Mouse (Mus musculus): ENCODE measurements around the gene Lax1. TPM values are rescaled to one million over a fixed set of nuclear protein-coding genes. Genes with fewer than 3 reads are reported as not detected.
"Not testable (repeated sequence)": the region's sequence is repeated elsewhere in the genome, so short reads cannot be mapped to it uniquely, and the experiment has no call there.

The Lax1 gene
- polyA plus RNA-seq, 1 experiment, result 0.03 TPM

DNA sequence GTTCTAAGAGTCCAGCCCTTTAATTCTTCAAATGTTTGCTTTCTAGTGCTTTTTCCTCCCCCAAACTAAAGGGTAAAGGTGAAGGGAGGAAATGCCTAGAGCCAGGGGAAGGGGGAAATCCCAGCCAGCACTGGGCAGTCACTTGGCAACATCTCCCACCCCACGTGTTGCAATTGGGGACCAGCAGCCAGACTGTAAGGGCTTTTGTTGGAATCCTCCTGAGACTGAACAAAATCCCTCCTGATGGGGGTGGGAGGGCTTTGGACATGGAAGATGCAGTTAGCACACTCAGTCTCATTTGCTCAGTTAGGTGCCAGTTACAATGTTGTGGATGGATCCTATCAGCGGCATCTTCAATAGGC is 23.1 kb upstream of the Lax1 start:
- TF ChIP-seq GATA1 (IDR thresholded peaks at IDR 0.05; ENCODE audit: low read length), result no peak
- no peak for TF ChIP-seq TAL1 (IDR thresholded peaks at IDR 0.05; ENCODE audit: low read length)
- Histone ChIP-seq H3K4me3 (replicated peaks) (no peak overlapping the region), H3K9me3 (ENCODE audit: control insufficient read depth, low read length) (no peaks in the 10 kb centered on the region), H3K27me3 (ENCODE audit: control insufficient read depth) (no peaks in the 10 kb centered on the region), H3K36me3 (ENCODE audit: control insufficient read depth) (peaks cover 100% of the 10 kb centered on the region), H3K4me1 (ENCODE audit: control insufficient read depth) (peaks cover 10% of the 10 kb centered on the region)

DNA sequence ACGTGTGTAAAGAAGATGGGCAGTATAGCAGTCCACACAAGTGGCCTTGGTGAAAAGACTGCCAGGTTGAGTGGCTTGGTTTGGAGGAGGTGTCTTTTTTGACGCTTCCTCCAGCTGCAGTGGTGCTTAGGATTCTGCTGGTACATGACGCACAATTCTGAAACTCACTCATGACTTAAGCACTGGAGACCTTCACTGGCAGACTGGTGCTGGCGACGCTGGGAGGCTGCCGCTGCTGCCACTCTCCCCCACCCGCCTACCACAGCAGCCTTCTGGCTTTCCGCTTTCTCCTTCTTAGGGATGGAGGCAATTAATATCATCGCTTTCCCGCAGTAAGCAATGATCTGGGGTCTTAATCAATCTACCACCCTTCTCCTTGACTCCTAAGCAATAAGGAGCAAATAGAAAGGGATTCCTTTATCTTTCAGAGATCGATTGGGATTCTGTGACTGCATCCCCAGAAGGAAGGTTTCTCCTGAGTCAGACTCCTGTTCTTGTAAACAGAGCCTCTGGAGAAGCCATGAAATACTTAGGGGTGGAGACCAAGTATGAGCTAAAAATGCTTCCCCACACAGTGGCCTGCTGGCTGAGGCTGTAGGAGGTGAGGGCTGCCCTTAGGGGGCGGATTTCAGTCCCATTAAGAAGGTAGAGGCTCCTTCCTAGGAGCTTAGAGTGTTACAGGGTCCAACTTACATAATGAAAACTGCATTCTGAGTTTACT is 22.5 kb upstream of the Lax1 start:
- no peak overlapping the region for H3K4me3 ChIP-seq (replicated peaks)
- peaks cover 12% of the 10 kb centered on the region for H3K4me1 ChIP-seq (ENCODE audit: control insufficient read depth)
- peaks cover 100% of the 10 kb centered on the region for H3K36me3 ChIP-seq (ENCODE audit: control insufficient read depth)
- H3K9me3 ChIP-seq (ENCODE audit: control insufficient read depth, low read length), result no peaks in the 10 kb centered on the region
- H3K27me3 ChIP-seq (ENCODE audit: control insufficient read depth), result no peaks in the 10 kb centered on the region
- TF ChIP-seq GATA1 (IDR thresholded peaks at IDR 0.05; ENCODE audit: low read length) (no peak), TAL1 (IDR thresholded peaks at IDR 0.05; ENCODE audit: low read length) (no peak)

DNA sequence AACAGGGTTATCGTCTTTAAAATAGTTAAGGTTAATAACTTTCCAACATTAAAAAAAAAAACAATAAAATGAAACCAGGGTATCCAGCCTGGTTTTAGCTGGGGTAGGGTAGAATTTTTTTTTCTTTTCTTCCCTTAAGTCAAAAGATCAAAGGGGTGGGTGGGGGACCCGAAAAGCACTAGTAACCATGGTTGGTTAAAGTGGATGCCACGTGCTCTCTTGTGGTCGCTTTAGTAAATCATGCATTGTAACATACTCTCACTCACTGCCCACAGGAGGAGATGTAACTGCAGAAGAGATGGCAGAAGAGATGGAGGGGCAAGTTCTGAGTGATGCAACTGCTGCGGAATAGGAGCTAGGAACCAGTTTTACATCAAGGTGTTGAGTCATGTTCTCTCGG is 21.5 kb upstream of the Lax1 start:
- H3K36me3 ChIP-seq (ENCODE audit: control insufficient read depth), result peaks cover 100% of the 10 kb centered on the region
- no peaks in the 10 kb centered on the region for H3K9me3 ChIP-seq (ENCODE audit: control insufficient read depth, low read length)
- H3K27me3 ChIP-seq (ENCODE audit: control insufficient read depth), result no peaks in the 10 kb centered on the region
- H3K4me1 ChIP-seq (ENCODE audit: control insufficient read depth), result peaks cover 12% of the 10 kb centered on the region
- H3K4me3 ChIP-seq (replicated peaks), result no peak overlapping the region
- TF ChIP-seq GATA1 (IDR thresholded peaks at IDR 0.05; ENCODE audit: low read length) (no peak), TAL1 (IDR thresholded peaks at IDR 0.05; ENCODE audit: low read length) (no peak)

DNA sequence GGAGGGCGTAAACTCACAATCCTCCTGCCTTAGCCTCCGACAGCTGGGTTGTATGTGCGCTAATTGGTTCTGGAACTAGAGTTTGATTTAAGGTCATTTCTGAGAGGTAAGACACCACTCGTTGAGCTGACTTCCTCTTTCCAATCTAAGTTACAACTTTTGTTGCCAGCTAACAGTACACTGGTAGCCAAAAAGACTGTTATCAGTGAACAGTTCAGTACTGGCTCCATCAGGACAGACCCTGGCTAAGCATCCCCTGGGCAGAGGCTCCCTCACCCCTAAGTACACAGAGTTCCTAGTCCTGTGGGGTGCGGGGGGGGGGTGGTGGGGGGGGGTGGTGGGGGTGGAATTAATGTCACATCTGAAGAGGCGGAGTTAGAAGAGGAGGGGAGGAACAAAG is 21.0 kb upstream of the Lax1 start:
- Histone ChIP-seq H3K36me3 (ENCODE audit: control insufficient read depth) (peaks cover 100% of the 10 kb centered on the region), H3K4me3 (replicated peaks) (no peak overlapping the region), H3K4me1 (ENCODE audit: control insufficient read depth) (peaks cover 12% of the 10 kb centered on the region), H3K27me3 (ENCODE audit: control insufficient read depth) (no peaks in the 10 kb centered on the region), H3K9me3 (ENCODE audit: control insufficient read depth, low read length) (no peaks in the 10 kb centered on the region)
- TF ChIP-seq GATA1 (IDR thresholded peaks at IDR 0.05; ENCODE audit: low read length) (no peak), TAL1 (IDR thresholded peaks at IDR 0.05; ENCODE audit: low read length) (no peak)

DNA sequence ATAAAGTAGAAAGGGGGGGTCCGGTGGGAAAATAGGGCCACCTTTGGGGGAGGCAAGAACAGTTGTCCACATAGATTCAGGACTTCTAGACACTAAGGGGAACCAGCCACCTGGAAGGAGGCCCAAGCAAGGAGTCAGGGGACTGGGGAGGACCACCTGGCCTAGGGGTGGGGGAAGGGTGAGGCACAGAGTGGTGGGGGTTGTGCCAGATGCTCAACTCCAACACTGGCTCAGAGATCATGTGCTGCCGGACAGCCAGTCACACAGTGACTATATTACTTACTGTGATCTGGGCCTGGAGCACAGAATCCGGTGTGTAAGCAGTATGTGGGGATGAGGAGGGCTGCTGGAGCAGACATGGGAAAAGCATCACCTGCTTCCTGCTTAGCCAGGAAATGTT is 19.4 kb upstream of the Lax1 start:
- peaks cover 12% of the 10 kb centered on the region for H3K4me1 ChIP-seq (ENCODE audit: control insufficient read depth)
- TF ChIP-seq TAL1 (IDR thresholded peaks at IDR 0.05; ENCODE audit: low read length) (no peak), GATA1 (IDR thresholded peaks at IDR 0.05; ENCODE audit: low read length) (no peak)
- H3K36me3 ChIP-seq (ENCODE audit: control insufficient read depth), result peaks cover 100% of the 10 kb centered on the region
- no peak overlapping the region for H3K4me3 ChIP-seq (replicated peaks)
- H3K9me3 ChIP-seq (ENCODE audit: control insufficient read depth, low read length), result no peaks in the 10 kb centered on the region
- no peaks in the 10 kb centered on the region for H3K27me3 ChIP-seq (ENCODE audit: control insufficient read depth)

DNA sequence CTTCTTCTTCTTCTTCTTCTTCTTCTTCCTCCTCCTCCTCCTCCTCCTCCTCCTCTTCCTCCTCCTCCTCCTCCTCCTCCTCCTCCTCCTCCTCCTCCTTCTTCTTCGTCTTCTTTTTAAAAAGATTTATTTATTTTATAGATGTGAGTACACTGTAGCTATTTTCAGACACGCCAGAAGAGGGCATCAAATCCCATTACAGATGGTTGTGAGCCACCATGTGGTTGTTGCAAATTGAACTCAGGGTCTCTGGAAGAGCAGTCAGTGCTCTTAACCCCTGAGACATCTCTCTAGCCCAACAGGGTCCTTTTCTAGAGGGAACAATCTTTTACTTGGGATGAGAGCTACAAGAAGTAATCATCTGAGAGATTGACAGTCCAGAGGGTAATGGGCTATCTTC is 11.9 kb upstream of the Lax1 start:
- H3K27me3 ChIP-seq (ENCODE audit: control insufficient read depth); H3K9me3 ChIP-seq (ENCODE audit: control insufficient read depth, low read length); H3K4me3 ChIP-seq (replicated peaks); H3K4me1 ChIP-seq (ENCODE audit: control insufficient read depth): not testable (repeated sequence)
- H3K36me3 ChIP-seq (ENCODE audit: control insufficient read depth), result peaks cover 89% of the 10 kb centered on the region

DNA sequence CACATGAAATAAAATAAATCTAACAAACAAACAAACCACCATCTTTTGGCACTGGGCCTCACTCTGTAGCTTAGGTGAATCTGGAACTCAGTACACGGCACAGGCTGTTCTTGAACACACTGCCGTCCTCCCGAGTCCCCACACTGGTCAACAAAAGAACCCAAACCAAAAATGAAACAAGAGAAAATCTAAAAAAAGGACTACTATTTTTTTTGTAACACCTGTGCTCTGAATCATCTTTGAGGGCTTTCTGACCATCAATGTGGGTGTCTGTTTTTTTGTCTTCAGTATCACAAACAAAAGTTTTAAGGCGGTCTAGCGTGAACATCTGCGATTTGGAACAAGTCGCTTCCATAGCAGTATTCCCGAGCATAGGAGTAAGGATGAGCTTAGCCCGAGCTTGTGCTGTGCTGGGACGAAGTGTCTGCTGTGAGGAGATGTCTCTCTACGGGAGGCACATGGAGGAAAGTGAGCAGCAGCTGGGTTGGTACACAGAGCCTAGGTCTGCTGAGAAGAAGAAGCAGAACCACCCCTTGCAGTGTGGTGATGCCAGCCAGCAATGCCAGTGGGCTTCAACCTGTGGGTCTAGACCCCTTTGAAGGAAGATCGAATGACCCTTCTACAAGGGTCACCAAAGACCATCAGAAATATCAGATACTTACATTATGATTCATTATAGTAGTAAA is 8.2 kb upstream of the Lax1 start:
- Histone ChIP-seq H3K36me3 (ENCODE audit: control insufficient read depth) (peaks cover 52% of the 10 kb centered on the region), H3K4me3 (replicated peaks) (no peak overlapping the region), H3K4me1 (ENCODE audit: control insufficient read depth) (peaks cover 5% of the 10 kb centered on the region), H3K27me3 (ENCODE audit: control insufficient read depth) (no peaks in the 10 kb centered on the region), H3K9me3 (ENCODE audit: control insufficient read depth, low read length) (no peaks in the 10 kb centered on the region)
- TF ChIP-seq TAL1 (IDR thresholded peaks at IDR 0.05; ENCODE audit: low read length) (no peak), GATA1 (IDR thresholded peaks at IDR 0.05; ENCODE audit: low read length) (no peak)

DNA sequence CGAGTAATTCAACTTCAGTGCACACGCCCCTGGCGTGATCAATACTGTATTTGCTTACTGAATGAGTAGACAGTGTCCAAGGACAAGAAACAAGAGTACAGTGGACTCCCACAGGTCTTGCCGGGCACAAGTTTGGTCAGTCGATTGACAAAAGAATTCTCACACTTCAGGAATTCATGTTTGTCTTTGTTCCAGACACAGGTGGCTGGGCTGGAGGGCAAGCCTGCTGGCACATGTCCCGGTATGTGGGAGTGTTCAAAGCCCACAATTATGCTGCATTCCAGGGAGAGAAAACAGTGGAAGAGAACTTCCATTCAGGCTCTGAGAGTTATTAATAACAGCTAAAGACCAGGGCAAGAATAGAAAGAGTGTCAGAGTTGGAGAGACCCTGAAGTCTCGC is 6.0 kb upstream of the Lax1 start:
- TF ChIP-seq GATA1 (IDR thresholded peaks at IDR 0.05; ENCODE audit: low read length), result no peak

DNA sequence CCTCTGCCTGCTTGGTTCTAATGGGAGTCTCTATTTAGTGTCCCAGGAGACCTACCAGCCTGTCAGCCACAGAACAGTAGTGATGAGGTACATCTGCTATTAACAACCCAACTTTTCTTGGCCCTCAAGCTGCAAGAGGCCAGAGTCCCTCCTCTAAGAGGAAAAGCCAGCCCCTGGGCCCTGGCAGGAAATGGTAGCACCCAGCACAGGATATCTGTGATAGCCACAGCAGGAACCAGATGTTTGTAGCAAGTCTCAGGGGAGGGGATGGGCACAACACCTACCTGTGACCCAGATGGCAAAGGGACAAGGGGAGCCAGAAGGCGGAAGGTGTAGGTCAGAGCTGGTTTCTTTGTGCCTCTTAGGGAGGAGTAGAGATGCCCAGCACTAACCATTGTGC is 5.0 kb upstream of the Lax1 start:
- no peaks in the 10 kb centered on the region; the same call in 1 of the 2 replicates for H3K27me3 ChIP-seq (ENCODE audit: control insufficient read depth)
- TF ChIP-seq TAL1 (IDR thresholded peaks at IDR 0.05; ENCODE audit: low read length) (no peak), GATA1 (IDR thresholded peaks at IDR 0.05; ENCODE audit: low read length) (no peak)
- peaks cover 23% of the 10 kb centered on the region for H3K36me3 ChIP-seq (ENCODE audit: control insufficient read depth)
- H3K4me1 ChIP-seq (ENCODE audit: control insufficient read depth), result peaks cover 5% of the 10 kb centered on the region
- no peak overlapping the region for H3K4me3 ChIP-seq (replicated peaks)
- no peaks in the 10 kb centered on the region for H3K9me3 ChIP-seq (ENCODE audit: control insufficient read depth, low read length)

More for the DNA sequence above, 6.0 kb upstream of the Lax1 start:
- Histone ChIP-seq H3K4me3 (replicated peaks) (no peak overlapping the region), H3K9me3 (ENCODE audit: control insufficient read depth, low read length) (no peaks in the 10 kb centered on the region), H3K4me1 (ENCODE audit: control insufficient read depth) (peaks cover 5% of the 10 kb centered on the region), H3K27me3 (ENCODE audit: control insufficient read depth) (no peaks in the 10 kb centered on the region), H3K36me3 (ENCODE audit: control insufficient read depth) (peaks cover 33% of the 10 kb centered on the region)
